ENCODE assay signal across 12 mouse cellular contexts in genomic region chr7:130178991-130179390, GRCm38 (mm10).
DNase-seq lines count a peak whose midpoint lies in the region; ATAC-seq and TF ChIP-seq lines count a peak whose summit lies in the region.
"Had no signal": no experiment of that assay in that cellular context is flagged by ENCODE, and none has a peak within 500 bp of the region (broad histone marks: within the 10 kb centered on the region; RNA-seq: fewer than 3 reads in every experiment).

No protein-coding gene starts in this region.

- in situ Hi-C loops in ES-E14 (cut with MboI; ENCODE audit: low sequenced_read_pairs in 2 of 2, unreplicated experiment in 2 of 2): no loop called here

- H3K4me1 ChIP-seq in heart, adult 2 months (ENCODE audit: control insufficient read depth, insufficient read depth, low read length): no peaks in the 10 kb centered on the region
- H3K4me1 ChIP-seq in liver, embryonic 14.5 days (replicated peaks; ENCODE audit: control insufficient read depth in 2 of 2, insufficient read depth in 2 of 2, low read length in 1 of 2): 0 out of 4 replicates have a peak, but pooled peaks cover 0 to under 1% of the 10 kb centered on the region in 2 experiments
- 0 out of 2 replicates have a peak, but pooled peaks cover 2% of the 10 kb centered on the region for H3K4me1 ChIP-seq in liver, embryonic 11.5 days (replicated peaks; ENCODE audit: control insufficient read depth, insufficient read depth, low read length)
- peaks cover 0 to 6% of the 10 kb centered on the region in 2 experiments; a peak in 1 of 4 replicates for H3K4me1 ChIP-seq in ES-E14 (ENCODE audit: control insufficient read depth in 2 of 2, insufficient read depth in 2 of 2, low read length in 2 of 2, poor library complexity in 1 of 2)

- no peak for DNase-seq in heart, adult 2 months
- DNase-seq in heart, postnatal 14 days: no peak
- DNase-seq in liver, embryonic 14.5 days (ENCODE audit: low read depth in 3 of 3, low spot score in 3 of 3): no peak
- no peak for DNase-seq in liver, embryonic 11.5 days (ENCODE audit: low spot score)
- DNase-seq in ES-E14 (ENCODE audit: low read depth, low spot score): peak; percentile 43
- peak; percentile 43 to 49 for DNase-seq in kidney, postnatal 25 days
- DNase-seq in testis, postnatal 14 days (ENCODE audit: low spot score): no peak
- no peak for DNase-seq in heart, postnatal 36 days

- no peaks in the 10 kb centered on the region for H3K27me3 ChIP-seq in heart, adult 2 months (ENCODE audit: control insufficient read depth, insufficient read depth, low read length)
- no peaks in the 10 kb centered on the region for H3K27me3 ChIP-seq in liver, embryonic 14.5 days (ENCODE audit: control insufficient read depth, insufficient read depth, low read length)
- no peaks in the 10 kb centered on the region for H3K27me3 ChIP-seq in liver, embryonic 11.5 days (replicated peaks; ENCODE audit: control insufficient read depth, insufficient read depth, low read length)
- H3K27me3 ChIP-seq: heart, embryonic 12.5 days; limb, embryonic 12.5 days; stomach, embryonic 15.5 days had no signal

- H3K4me3 ChIP-seq in heart, adult 2 months: no peak overlapping the region
- H3K4me3 ChIP-seq in liver, embryonic 14.5 days (ENCODE audit: insufficient read depth in 1 of 2, low read depth in 2 of 2, low read length in 2 of 2): no peak overlapping the region
- no peak overlapping the region for H3K4me3 ChIP-seq in liver, embryonic 11.5 days (ENCODE audit: low read depth, low read length)
- no peak overlapping the region for H3K4me3 ChIP-seq in ES-E14 (ENCODE audit: insufficient read depth in 1 of 2, low read depth in 1 of 2, low read length in 2 of 2, poor library complexity in 1 of 2, severe bottlenecking in 1 of 2)
- H3K4me3 ChIP-seq: heart, embryonic 12.5 days; limb, embryonic 12.5 days; midbrain, embryonic 12.5 days; stomach, embryonic 15.5 days had no signal

- H3K27ac ChIP-seq in heart, adult 2 months: no peak overlapping the region
- no peak overlapping the region for H3K27ac ChIP-seq in liver, embryonic 14.5 days
- no peak overlapping the region for H3K27ac ChIP-seq in liver, embryonic 11.5 days (ENCODE audit: low read depth, low read length)
- H3K27ac ChIP-seq in ES-E14 (ENCODE audit: insufficient read depth, low read depth, low read length, poor library complexity, severe bottlenecking): no peak overlapping the region
- H3K27ac ChIP-seq: limb, embryonic 12.5 days; midbrain, embryonic 12.5 days; stomach, embryonic 15.5 days had no signal

- TF ChIP-seq CTCF in heart, adult 2 months (IDR thresholded peaks at IDR 0.05): peak; percentile 17; the same call in 1 of the 2 replicates
- TF ChIP-seq CTCF in liver, embryonic 14.5 days (IDR thresholded peaks at IDR 0.05; ENCODE audit: low read depth): peak; percentile 12; the same call in 1 of the 2 replicates

- H3K4me2 ChIP-seq in liver, embryonic 14.5 days (ENCODE audit: low read depth): no peak overlapping the region
- H3K4me2 ChIP-seq in liver, embryonic 11.5 days: no peak overlapping the region
- H3K4me2 ChIP-seq: heart, embryonic 12.5 days; limb, embryonic 12.5 days; midbrain, embryonic 12.5 days; stomach, embryonic 15.5 days had no signal

- H3K9ac ChIP-seq in heart, adult 2 months (ENCODE audit: low read depth, low read length): no peak overlapping the region
- H3K9ac ChIP-seq in liver, embryonic 14.5 days (replicated peaks): no peak overlapping the region
- H3K9ac ChIP-seq in liver, embryonic 11.5 days (ENCODE audit: low read depth, low read length): no peak overlapping the region
- H3K9ac ChIP-seq in ES-E14 (ENCODE audit: insufficient read depth, low read depth, low read length, poor library complexity, severe bottlenecking): no peak overlapping the region
- H3K9ac ChIP-seq: heart, embryonic 12.5 days; limb, embryonic 12.5 days; midbrain, embryonic 12.5 days; stomach, embryonic 15.5 days had no signal

- H3K36me3 ChIP-seq in heart, adult 2 months (ENCODE audit: control insufficient read depth, insufficient read depth, low read length): no peaks in the 10 kb centered on the region
- no peaks in the 10 kb centered on the region for H3K36me3 ChIP-seq in liver, embryonic 14.5 days (replicated peaks; ENCODE audit: control insufficient read depth, insufficient read depth, low read depth)
- H3K36me3 ChIP-seq in liver, embryonic 11.5 days (ENCODE audit: control insufficient read depth, insufficient read depth, low read length): peaks cover 2% of the 10 kb centered on the region; the same call in 1 of the 2 replicates
- peaks cover 3% of the 10 kb centered on the region; the same call in 1 of the 2 replicates for H3K36me3 ChIP-seq in ES-E14 (ENCODE audit: control insufficient read depth, insufficient read depth, low read length, poor library complexity, severe bottlenecking)

- H3K9me3 ChIP-seq in liver, embryonic 14.5 days (ENCODE audit: control insufficient read depth, low read length): no peaks in the 10 kb centered on the region
- H3K9me3 ChIP-seq in liver, embryonic 11.5 days (ENCODE audit: control insufficient read depth, low read length): no peaks in the 10 kb centered on the region
- H3K9me3 ChIP-seq in ES-E14 (ENCODE audit: control insufficient read depth, insufficient read depth, low read depth, low read length): no peaks in the 10 kb centered on the region
- H3K9me3 ChIP-seq: heart, embryonic 12.5 days; limb, embryonic 12.5 days; midbrain, embryonic 12.5 days; stomach, embryonic 15.5 days had no signal

- no peak for TF ChIP-seq POLR2A in heart, adult 2 months (IDR thresholded peaks at IDR 0.05; ENCODE audit: insufficient read depth, low read depth, low read length)

- ATAC-seq in liver, embryonic 14.5 days (ENCODE audit: insufficient read depth): no peak
- ATAC-seq in liver, embryonic 11.5 days (replicated peaks; ENCODE audit: low FRiP score): no peak

- H3K79me2 ChIP-seq in heart, adult 2 months (replicated peaks; ENCODE audit: control insufficient read depth, insufficient read depth, low read length): no peaks in the 10 kb centered on the region

- intact Hi-C loops in heart, adult 2 months (cut with DNase I): no loop called here
- intact Hi-C loops in heart, postnatal 14 days (cut with DNase I): no loop called here
- intact Hi-C loops in heart, postnatal 36 days (cut with DNase I): no loop called here

- no peak for TF ChIP-seq EP300 in heart, adult 2 months (IDR thresholded peaks at IDR 0.05; ENCODE audit: insufficient read depth, low read depth, low read length)
- TF ChIP-seq EP300 in liver, embryonic 14.5 days (IDR thresholded peaks at IDR 0.05; ENCODE audit: low read depth): no peak

- 71% methylated on average over 3 of the region's 3 CpGs for WGBS in heart, adult 2 months
- 35% methylated on average over 3 of the region's 3 CpGs for WGBS in liver, embryonic 14.5 days (ENCODE audit: insufficient replicate concordance)
- WGBS in liver, embryonic 11.5 days: 48% methylated on average over 3 of the region's 3 CpGs

TF ChIP-seq in ES-E14, 5 proteins besides CTCF, POLR2A, EP300 and RAD21:
- no peak for TF ChIP-seq ZNF384 (IDR thresholded peaks at IDR 0.05; ENCODE audit: low read depth, low read length)
- no peak for TF ChIP-seq HCFC1 (IDR thresholded peaks at IDR 0.05; ENCODE audit: borderline replicate concordance, insufficient read depth, low read length)
- TF ChIP-seq MAFK (IDR thresholded peaks at IDR 0.05; ENCODE audit: insufficient read depth, low read depth, low read length): no peak
- TF ChIP-seq ZC3H11A (IDR thresholded peaks at IDR 0.05; ENCODE audit: borderline replicate concordance, low read depth, low read length): no peak
- no peak for TF ChIP-seq CHD2 (IDR thresholded peaks at IDR 0.05; ENCODE audit: low read depth, low read length)

Comparison
In these comparisons a context has a peak if more than half of its experiments do, and no peak if none do; other contexts are left out.
1. DNase-seq: peak in ES-E14 (single experiment) and kidney, postnatal 25 days (2 of 2); none in heart, adult 2 months (0 of 2), heart, postnatal 14 days (0 of 2), liver, embryonic 14.5 days (0 of 3), liver, embryonic 11.5 days (single experiment), testis, postnatal 14 days (single experiment) and heart, postnatal 36 days (0 of 2).